9 mouse cellular contexts compared by ENCODE assay signal in the genomic region with DNA sequence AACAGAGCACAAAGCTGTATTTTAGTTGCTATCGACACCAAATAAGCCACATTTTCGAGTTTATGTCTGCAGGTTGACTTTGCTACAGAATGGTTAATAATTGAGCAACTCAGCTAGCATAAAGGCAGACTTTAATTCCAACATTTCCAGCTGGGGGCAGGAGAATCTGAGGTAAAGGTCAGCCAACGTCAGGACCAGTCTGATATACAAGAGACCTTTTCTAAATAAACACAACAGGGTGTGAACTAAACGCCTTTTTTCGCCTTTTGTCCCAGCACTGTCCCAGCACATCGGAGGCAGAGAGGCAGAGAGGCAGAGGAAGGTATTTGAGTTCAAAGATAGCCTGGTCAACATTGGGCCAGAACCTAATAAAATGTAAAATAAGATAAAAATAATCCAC. TPM values are rescaled to one million over a fixed set of nuclear protein-coding genes. Genes with fewer than 3 reads are reported as not detected.
DNase-seq lines count a peak whose midpoint lies in the region; ATAC-seq and TF ChIP-seq lines count a peak whose summit lies in the region.
"Had no signal": no experiment of that assay in that cellular context is flagged by ENCODE, and none has a peak within 500 bp of the region (broad histone marks: within the 10 kb centered on the region; RNA-seq: fewer than 3 reads in every experiment).

No protein-coding gene starts in this region.

- no peak for TF ChIP-seq CTCF in CH12.LX (conservative IDR thresholded peaks at IDR 0.05 in 1 of 2, IDR thresholded peaks at IDR 0.05 in 1 of 2; ENCODE audit: low read depth in 2 of 2, low read length in 2 of 2)
- TF ChIP-seq CTCF in bone marrow, adult 2 months (IDR thresholded peaks at IDR 0.05; ENCODE audit: control insufficient read depth, insufficient read depth, low read length), result no peak

- H3K4me2 ChIP-seq in CH12.LX (ENCODE audit: insufficient read depth, low read depth, poor library complexity, severe bottlenecking), result peak overlapping the region; percentile 96
- H3K4me2 ChIP-seq in hindbrain, embryonic 16.5 days (ENCODE audit: low read length), result peak overlapping the region; percentile 97
- H3K4me2 ChIP-seq in liver, embryonic 12.5 days, result peak overlapping the region; percentile 80

- H3K9ac ChIP-seq in CH12.LX (ENCODE audit: insufficient read depth, low read depth), result peak overlapping the region; percentile 85
- H3K9ac ChIP-seq in hindbrain, embryonic 16.5 days (ENCODE audit: low read depth, low read length), result peak overlapping the region; percentile 71
- peak overlapping the region; percentile 96 for H3K9ac ChIP-seq in liver, embryonic 12.5 days

- no peaks in the 10 kb centered on the region for H3K9me3 ChIP-seq in CH12.LX (replicated peaks; ENCODE audit: low read length)
- no peaks in the 10 kb centered on the region for H3K9me3 ChIP-seq in hindbrain, embryonic 16.5 days (ENCODE audit: control insufficient read depth, low read length)
- no peaks in the 10 kb centered on the region for H3K9me3 ChIP-seq in liver, embryonic 12.5 days (replicated peaks)

- H3K27me3 ChIP-seq in CH12.LX (replicated peaks), result no peaks in the 10 kb centered on the region
- H3K27me3 ChIP-seq in hindbrain, embryonic 16.5 days (replicated peaks; ENCODE audit: control insufficient read depth, insufficient read depth, low read length), result no peaks in the 10 kb centered on the region
- no peaks in the 10 kb centered on the region for H3K27me3 ChIP-seq in liver, embryonic 12.5 days (replicated peaks)

- DNase-seq in CH12.LX (ENCODE audit: extremely low read depth), result no peak
- DNase-seq in urinary bladder, adult 18-20 months (ENCODE audit: low spot score in 2 of 2), result no peak
- no peak for DNase-seq in right cerebral cortex, adult 2 months (ENCODE audit: low spot score in 2 of 2)
- no peak for DNase-seq in layer of hippocampus, adult 9-10 months (ENCODE audit: low spot score)

- no peak for TF ChIP-seq RAD21 in CH12.LX (IDR thresholded peaks at IDR 0.05; ENCODE audit: low read depth, low read length)

- H3K27ac ChIP-seq in CH12.LX (ENCODE audit: insufficient read depth, low read depth), result no peak overlapping the region
- H3K27ac ChIP-seq in bone marrow, adult 2 months (ENCODE audit: control insufficient read depth, insufficient read depth, low read depth, low read length, poor library complexity), result no peak overlapping the region
- no peak overlapping the region for H3K27ac ChIP-seq in hindbrain, embryonic 16.5 days (ENCODE audit: low read depth, low read length)
- peak overlapping the region; percentile 87 for H3K27ac ChIP-seq in liver, embryonic 12.5 days

- peaks cover 15 to 24% of the 10 kb centered on the region in 2 experiments for H3K36me3 ChIP-seq in CH12.LX (replicated peaks in 1 of 2; ENCODE audit: control insufficient read depth in 1 of 2, insufficient read depth in 1 of 2, low read length in 1 of 2)
- no peaks in the 10 kb centered on the region for H3K36me3 ChIP-seq in hindbrain, embryonic 16.5 days (ENCODE audit: control insufficient read depth, insufficient read depth, low read length)
- peaks cover 36% of the 10 kb centered on the region for H3K36me3 ChIP-seq in liver, embryonic 12.5 days

- 22% methylated on average over 6 of the region's 6 CpGs for WGBS in bone marrow, adult 2 months
- WGBS in hindbrain, embryonic 16.5 days, result 15% methylated on average over 6 of the region's 6 CpGs
- 14% methylated on average over 6 of the region's 6 CpGs for WGBS in liver, embryonic 12.5 days (ENCODE audit: insufficient replicate concordance)

- in situ Hi-C loops in CH12.LX (cut with MboI; ENCODE audit: low pct_ligation_motif_present, low pct_unique_long_range_greater_than_20kb, low sequenced_read_pairs), result no loop called here

- no peak for ATAC-seq in hindbrain, embryonic 16.5 days
- no peak for ATAC-seq in liver, embryonic 12.5 days
- no peak for ATAC-seq in megakaryocyte progenitor cell, adult 5-6 weeks (replicated peaks; ENCODE audit: poor library complexity)

- peaks cover 12% of the 10 kb centered on the region for H3K79me2 ChIP-seq in CH12.LX (replicated peaks; ENCODE audit: control insufficient read depth, extremely low read depth, insufficient read depth, poor library complexity, severe bottlenecking)

- peak overlapping the region; percentile 90 to 99 (median 96) for H3K4me3 ChIP-seq in CH12.LX (replicated peaks in 1 of 3; ENCODE audit: low read depth in 2 of 3, low read length in 2 of 3, poor library complexity in 1 of 3)
- peak overlapping the region; percentile 83 for H3K4me3 ChIP-seq in bone marrow, adult 2 months (replicated peaks; ENCODE audit: control insufficient read depth, low read depth, low read length)
- peak overlapping the region; percentile 96 for H3K4me3 ChIP-seq in hindbrain, embryonic 16.5 days (ENCODE audit: low read length)
- H3K4me3 ChIP-seq in liver, embryonic 12.5 days, result peak overlapping the region; percentile 91

- TF ChIP-seq EP300 in CH12.LX (IDR thresholded peaks at IDR 0.05; ENCODE audit: low read length), result no peak

- H3K4me1 ChIP-seq in CH12.LX (ENCODE audit: control insufficient read depth in 1 of 2, insufficient read depth in 2 of 2), result peaks cover 0 to 7% of the 10 kb centered on the region in 2 experiments; a peak in 2 of 4 replicates
- no peaks in the 10 kb centered on the region for H3K4me1 ChIP-seq in bone marrow, adult 2 months (ENCODE audit: control insufficient read depth, insufficient read depth, low read length)
- no peaks in the 10 kb centered on the region; the same call in 1 of the 2 replicates for H3K4me1 ChIP-seq in hindbrain, embryonic 16.5 days (ENCODE audit: control insufficient read depth, insufficient read depth, low read depth, low read length)
- H3K4me1 ChIP-seq in liver, embryonic 12.5 days, result peaks cover 24% of the 10 kb centered on the region

- no peak for TF ChIP-seq POLR2A in CH12.LX (IDR thresholded peaks at IDR 0.05; ENCODE audit: low read depth, low read length)
- no peak for TF ChIP-seq POLR2A in bone marrow, adult 2 months (IDR thresholded peaks at IDR 0.05; ENCODE audit: borderline replicate concordance, control insufficient read depth, low read depth, low read length)

- dilution Hi-C loops in CH12.LX (cut with MboI; ENCODE audit: extremely low pct_ligation_motif_present, extremely low pct_unique_long_range_greater_than_20kb, low sequenced_read_pairs), result no loop called here

TF ChIP-seq in CH12.LX, 34 proteins besides CTCF, POLR2A, EP300 and RAD21:
- TF ChIP-seq USF2 (conservative IDR thresholded peaks at IDR 0.05; ENCODE audit: low read depth, low read length) (no peak), TCF12 (IDR thresholded peaks at IDR 0.05; ENCODE audit: low read depth, low read length) (no peak), NRF1 (IDR thresholded peaks at IDR 0.05; ENCODE audit: low read depth, low read length) (no peak), SIN3A (IDR thresholded peaks at IDR 0.05; ENCODE audit: low read length) (no peak), CHD1 (IDR thresholded peaks at IDR 0.05; ENCODE audit: low read depth, low read length) (no peak), JUN (IDR thresholded peaks at IDR 0.05; ENCODE audit: insufficient read depth, low read depth, low read length) (no peak), ETS1 (conservative IDR thresholded peaks at IDR 0.05; ENCODE audit: low read depth, low read length) (no peak), CHD2 (IDR thresholded peaks at IDR 0.05; ENCODE audit: low read length) (no peak), MAX (IDR thresholded peaks at IDR 0.05; ENCODE audit: low read length) (no peak), USF1 (IDR thresholded peaks at IDR 0.05; ENCODE audit: low read depth, low read length) (no peak), UBTF (IDR thresholded peaks at IDR 0.05; ENCODE audit: low read depth, low read length) (no peak), ELF1 (IDR thresholded peaks at IDR 0.05; ENCODE audit: low read depth, low read length) (no peak), HCFC1 (IDR thresholded peaks at IDR 0.05; ENCODE audit: low read depth, low read length) (no peak), MAZ (IDR thresholded peaks at IDR 0.05; ENCODE audit: low read depth, low read length) (no peak), BHLHE40 (IDR thresholded peaks at IDR 0.05; ENCODE audit: low read depth, low read length) (no peak), KAT2A (IDR thresholded peaks at IDR 0.05; ENCODE audit: insufficient replicate concordance, low read length) (no peak), ZNF384 (IDR thresholded peaks at IDR 0.05; ENCODE audit: low read depth, low read length) (no peak), POLR2AphosphoS2 (IDR thresholded peaks at IDR 0.05; ENCODE audit: low read depth, low read length) (no peak), IRF4 (IDR thresholded peaks at IDR 0.05; ENCODE audit: low read depth, low read length) (no peak)

RNA-seq across cellular contexts. Expression of gene Spc25, which starts 0.8 kb away (rescaled TPM):
- 31.7 and 34.3 TPM in 2 replicates for total RNA-seq in CH12.LX (2012; rRNA removed)
- total RNA-seq in CH12.LX (2014; rRNA removed), result 67.2 and 73.8 TPM in 2 replicates
- 47.2 and 50.0 TPM in 2 replicates for polyA plus RNA-seq in CH12.LX (2012; ENCODE audit: insufficient read length, low read depth)
- 50.0 and 66.2 TPM in 2 replicates for polyA plus RNA-seq in bone marrow, adult 2 months (2011; ENCODE audit: insufficient read depth, insufficient read length, low replicate concordance, missing spikeins)
- 32.3 and 39.4 TPM in 2 replicates for polyA plus RNA-seq in hindbrain, embryonic 16.5 days (2015; fragmentation: Nextera tagmentation; extraction: Ambion mirVana)
- 147 and 153 TPM in 2 replicates for polyA plus RNA-seq in liver, embryonic 12.5 days (2016; fragmentation: Nextera tagmentation; extraction: Ambion mirVana)
- total RNA-seq in megakaryocyte progenitor cell, adult 5-6 weeks (2015), result 79.1 and 83.7 TPM in 2 replicates
- 98.5 and 109 TPM in 2 replicates for total RNA-seq in megakaryocyte progenitor cell, adult 5-6 weeks (2017)

RNA-seq across cellular contexts. Expression of gene G6pc2, which starts 5.7 kb away (rescaled TPM):
- total RNA-seq in CH12.LX (2012; rRNA removed) (not detected in 2 replicates), CH12.LX (2014; rRNA removed) (not detected in 2 replicates)
- polyA plus RNA-seq in CH12.LX (2012; ENCODE audit: insufficient read length, low read depth), result not detected in 2 replicates
- not detected in 2 replicates for polyA plus RNA-seq in bone marrow, adult 2 months (2011; ENCODE audit: insufficient read depth, insufficient read length, low replicate concordance, missing spikeins)
- 0.37 and 0.38 TPM in 2 replicates for polyA plus RNA-seq in hindbrain, embryonic 16.5 days (2015; fragmentation: Nextera tagmentation; extraction: Ambion mirVana)
- polyA plus RNA-seq in liver, embryonic 12.5 days (2016; fragmentation: Nextera tagmentation; extraction: Ambion mirVana), result not detected in 2 replicates
- not detected in 2 replicates for total RNA-seq in megakaryocyte progenitor cell, adult 5-6 weeks (2015)
- total RNA-seq in megakaryocyte progenitor cell, adult 5-6 weeks (2017), result not detected in 2 replicates
- total RNA-seq: common myeloid progenitor, adult 5-6 weeks had no signal
